Mouse (Mus musculus) B cell, adult (primary cell): Measurements from ENCODE around the gene Prl3d1. TPM values are rescaled to one million over a fixed set of nuclear protein-coding genes. Genes with fewer than 3 reads are reported as not detected.

ENCODE experiments used
- total RNA-seq: library from RNA; stranded (reverse); gene quantifications from 4 replicates; pipeline ENCODE4 v1.2.4, GENCODE M21; 2023; ENCODE audit not compliant: inconsistent age

Gene Prl3d1
- not detected in 4 replicates for total RNA-seq

GRCm38 (mm10) chr13:27093890-27094289, at the start of gene Prl3d1:
Gene Prl3d1 (plus strand): TSS chr13:27094190.

GRCm38 (mm10) chr13:27057270-27057669, 36.7 kb upstream of the Prl3d1 start, which contains the start of gene Prl:
Gene Prl (plus strand): TSS chr13:27057570.

GRCm38 (mm10) chr13:27121398-27121797, 27.4 kb downstream of the Prl3d1 start, which contains the start of gene Prl3d2:
Gene Prl3d2 (plus strand): TSS chr13:27121698.

Other genes with a start within 250 kb of the Prl3d1 start
- not detected in 4 replicates for gene Prl, start 36.6 kb upstream of the Prl3d1 start, total RNA-seq
- gene Prl3d2, start 27.5 kb downstream of the Prl3d1 start, total RNA-seq, result not detected in 4 replicates
- not detected in 4 replicates for gene Prl3d3, start 62.6 kb downstream of the Prl3d1 start, total RNA-seq
- gene Prl3c1, start 102.5 kb downstream of the Prl3d1 start, total RNA-seq, result not detected in 4 replicates
- not detected in 4 replicates for gene Prl3b1, start 147.7 kb downstream of the Prl3d1 start, total RNA-seq
- not detected in 4 replicates for gene Prl3a1, start 165.2 kb downstream of the Prl3d1 start, total RNA-seq
- not detected in 4 replicates for gene Prl6a1, start 218.4 kb downstream of the Prl3d1 start, total RNA-seq